Mouse (Mus musculus): ENCODE results near the gene Fhit. TPM values are rescaled to one million over a fixed set of nuclear protein-coding genes. Genes with fewer than 3 reads are reported as not detected.
"Not testable (repeated sequence)": the region's sequence is repeated elsewhere in the genome, so short reads cannot be mapped to it uniquely, and the experiment has no call there.

Gene Fhit
- polyA plus RNA-seq, 1 experiment, result not detected

DNA sequence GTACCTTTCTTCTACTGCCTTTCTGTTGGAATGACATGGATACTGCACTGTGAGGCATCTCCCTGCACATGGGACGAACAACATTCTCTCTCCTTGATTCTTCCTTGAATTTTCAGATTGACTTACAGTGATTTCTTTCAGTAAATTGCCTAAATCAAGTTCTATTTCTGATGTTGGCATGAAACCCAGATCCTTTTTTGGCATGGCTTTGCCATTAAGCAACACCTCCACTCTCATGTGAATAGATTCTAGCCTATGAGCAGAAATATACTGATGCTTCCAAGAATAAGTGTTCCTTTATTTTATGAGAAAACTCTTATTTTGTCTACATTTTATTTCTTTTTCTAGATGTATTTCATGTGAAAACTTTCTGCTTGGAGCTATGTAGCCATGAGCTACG lies 383.1 kb downstream of the Fhit start:
- Histone ChIP-seq H3K27me3 (ENCODE audit: control insufficient read depth) (no peaks in the 10 kb centered on the region), H3K4me1 (ENCODE audit: control insufficient read depth) (no peaks in the 10 kb centered on the region), H3K9me3 (ENCODE audit: control insufficient read depth, low read length) (no peaks in the 10 kb centered on the region), H3K4me3 (replicated peaks) (no peak overlapping the region), H3K36me3 (ENCODE audit: control insufficient read depth) (no peaks in the 10 kb centered on the region)
- TF ChIP-seq GATA1 (IDR thresholded peaks at IDR 0.05; ENCODE audit: low read length) (no peak), TAL1 (IDR thresholded peaks at IDR 0.05; ENCODE audit: low read length) (no peak)

- not testable (repeated sequence) for H3K27me3 ChIP-seq (ENCODE audit: control insufficient read depth); H3K4me1 ChIP-seq (ENCODE audit: control insufficient read depth); H3K4me3 ChIP-seq (replicated peaks); H3K9me3 ChIP-seq (ENCODE audit: control insufficient read depth, low read length); H3K36me3 ChIP-seq (ENCODE audit: control insufficient read depth)
Measured at GRCm38 (mm10) chr14:10754883-10755282, 407.0 kb downstream of the Fhit start.

GRCm38 (mm10) chr14:10738076-10738475 lies 423.8 kb downstream of the Fhit start:
- Histone ChIP-seq H3K4me1 (ENCODE audit: control insufficient read depth) (no peaks in the 10 kb centered on the region), H3K27me3 (ENCODE audit: control insufficient read depth) (no peaks in the 10 kb centered on the region), H3K4me3 (replicated peaks) (no peak overlapping the region), H3K36me3 (ENCODE audit: control insufficient read depth) (no peaks in the 10 kb centered on the region), H3K9me3 (ENCODE audit: control insufficient read depth, low read length) (no peaks in the 10 kb centered on the region)
- TF ChIP-seq GATA1 (IDR thresholded peaks at IDR 0.05; ENCODE audit: low read length) (no peak), TAL1 (IDR thresholded peaks at IDR 0.05; ENCODE audit: low read length) (no peak)

DNA sequence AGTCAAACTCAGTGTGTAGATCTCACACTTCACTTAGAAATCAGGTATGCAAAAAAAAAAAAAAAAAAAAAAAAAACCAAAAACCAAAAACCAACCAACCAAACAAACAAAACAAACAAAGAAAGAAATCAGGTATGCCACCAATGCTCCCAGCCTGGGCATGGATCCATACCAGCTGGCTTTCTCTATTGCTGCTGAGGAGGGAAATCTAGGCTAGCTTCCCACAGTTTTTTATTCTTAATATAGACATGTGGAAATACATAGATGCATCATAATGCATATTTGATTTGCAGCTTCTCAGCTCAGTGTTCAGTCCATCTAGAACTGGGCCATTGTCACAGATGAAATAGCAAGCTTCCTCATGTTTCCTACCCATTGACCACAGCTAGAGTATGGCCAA lies 439.3 kb downstream of the Fhit start:
- no peak for TF ChIP-seq GATA1 (IDR thresholded peaks at IDR 0.05; ENCODE audit: low read length)
- no peak for TF ChIP-seq TAL1 (IDR thresholded peaks at IDR 0.05; ENCODE audit: low read length)
- H3K4me3 ChIP-seq (replicated peaks), result no peak overlapping the region
- H3K4me1 ChIP-seq (ENCODE audit: control insufficient read depth), result no peaks in the 10 kb centered on the region
- H3K9me3 ChIP-seq (ENCODE audit: control insufficient read depth, low read length), result no peaks in the 10 kb centered on the region
- no peaks in the 10 kb centered on the region for H3K27me3 ChIP-seq (ENCODE audit: control insufficient read depth)
- no peaks in the 10 kb centered on the region for H3K36me3 ChIP-seq (ENCODE audit: control insufficient read depth)

GRCm38 (mm10) chr14:10712916-10713315 lies 448.9 kb downstream of the Fhit start:
- H3K4me1 ChIP-seq (ENCODE audit: control insufficient read depth), result no peaks in the 10 kb centered on the region
- no peaks in the 10 kb centered on the region for H3K27me3 ChIP-seq (ENCODE audit: control insufficient read depth)
- peaks cover 2% of the 10 kb centered on the region; the same call in 1 of the 2 replicates for H3K9me3 ChIP-seq (ENCODE audit: control insufficient read depth, low read length)
- no peak overlapping the region for H3K4me3 ChIP-seq (replicated peaks)
- no peak for TF ChIP-seq TAL1 (IDR thresholded peaks at IDR 0.05; ENCODE audit: low read length)
- no peak for TF ChIP-seq GATA1 (IDR thresholded peaks at IDR 0.05; ENCODE audit: low read length)
- no peaks in the 10 kb centered on the region for H3K36me3 ChIP-seq (ENCODE audit: control insufficient read depth)

GRCm38 (mm10) chr14:10712522-10712881 lies 449.3 kb downstream of the Fhit start:
- Histone ChIP-seq H3K36me3 (ENCODE audit: control insufficient read depth) (no peaks in the 10 kb centered on the region), H3K4me1 (ENCODE audit: control insufficient read depth) (no peaks in the 10 kb centered on the region), H3K27me3 (ENCODE audit: control insufficient read depth) (no peaks in the 10 kb centered on the region), H3K9me3 (ENCODE audit: control insufficient read depth, low read length) (peaks cover 2% of the 10 kb centered on the region; the same call in 1 of the 2 replicates), H3K4me3 (replicated peaks) (no peak overlapping the region)
- TF ChIP-seq GATA1 (IDR thresholded peaks at IDR 0.05; ENCODE audit: low read length) (no peak), TAL1 (IDR thresholded peaks at IDR 0.05; ENCODE audit: low read length) (no peak)

DNA sequence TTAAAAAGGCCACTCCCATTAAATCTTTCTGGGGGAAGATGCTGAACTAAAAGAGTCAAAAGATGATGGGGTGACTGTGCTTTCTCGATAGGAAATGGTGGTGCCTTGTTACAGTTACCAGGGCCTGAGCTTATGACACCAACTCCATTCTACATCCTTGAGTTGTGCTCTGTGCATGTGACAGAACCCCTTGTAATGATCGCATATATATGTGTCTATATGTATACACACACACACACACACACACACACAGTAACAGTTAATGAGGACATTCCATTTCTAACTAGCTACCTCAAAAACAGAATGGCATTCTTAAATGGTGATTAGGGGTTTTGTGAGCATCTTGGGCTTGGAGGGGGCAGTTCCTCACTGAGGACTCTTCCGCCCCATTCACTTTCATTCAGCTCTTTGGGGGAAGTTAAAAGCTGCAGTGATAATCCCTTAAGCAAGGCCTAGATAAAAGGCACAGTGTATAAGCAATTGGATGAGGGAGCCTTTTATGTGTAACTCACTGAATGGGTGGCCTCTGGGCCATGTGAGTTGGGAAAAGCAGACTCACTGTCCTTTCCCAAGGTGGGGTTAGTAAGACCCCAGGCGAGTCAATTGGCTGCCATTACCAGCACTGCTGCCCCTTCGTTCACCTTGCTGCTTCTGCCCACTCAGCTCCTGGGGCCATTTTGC lies 449.9 kb downstream of the Fhit start:
- Histone ChIP-seq H3K4me1 (ENCODE audit: control insufficient read depth) (no peaks in the 10 kb centered on the region), H3K9me3 (ENCODE audit: control insufficient read depth, low read length) (peaks cover 2% of the 10 kb centered on the region; the same call in 1 of the 2 replicates), H3K4me3 (replicated peaks) (no peak overlapping the region), H3K36me3 (ENCODE audit: control insufficient read depth) (no peaks in the 10 kb centered on the region), H3K27me3 (ENCODE audit: control insufficient read depth) (no peaks in the 10 kb centered on the region)
- no peak for TF ChIP-seq TAL1 (IDR thresholded peaks at IDR 0.05; ENCODE audit: low read length)
- no peak for TF ChIP-seq GATA1 (IDR thresholded peaks at IDR 0.05; ENCODE audit: low read length)

DNA sequence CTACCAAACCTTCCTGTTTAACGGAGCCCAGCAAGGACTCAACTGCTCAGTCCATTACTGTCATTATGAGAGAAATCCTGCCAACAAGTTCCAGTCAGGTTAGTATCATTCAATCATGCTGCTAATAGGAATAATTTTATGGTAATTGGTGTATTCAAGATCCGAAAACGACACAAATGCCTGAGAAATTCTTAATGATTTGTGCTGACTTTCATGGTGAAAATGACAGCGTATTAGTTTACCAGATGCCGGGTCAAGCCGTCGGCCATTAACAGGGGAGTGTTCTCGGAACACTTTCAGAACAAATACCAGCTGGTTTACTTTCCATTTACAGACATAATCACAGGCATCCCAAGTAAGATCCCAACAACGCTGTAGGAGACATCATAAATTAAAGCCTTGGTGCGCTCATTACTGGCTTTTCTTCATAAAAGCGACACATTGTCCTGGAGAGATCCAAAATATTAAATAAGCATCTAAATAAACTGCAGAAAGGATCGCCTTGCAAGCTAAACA lies 451.0 kb downstream of the Fhit start:
- H3K4me3 ChIP-seq (replicated peaks), result no peak overlapping the region
- TF ChIP-seq GATA1 (IDR thresholded peaks at IDR 0.05; ENCODE audit: low read length) (no peak), TAL1 (IDR thresholded peaks at IDR 0.05; ENCODE audit: low read length) (no peak)

DNA sequence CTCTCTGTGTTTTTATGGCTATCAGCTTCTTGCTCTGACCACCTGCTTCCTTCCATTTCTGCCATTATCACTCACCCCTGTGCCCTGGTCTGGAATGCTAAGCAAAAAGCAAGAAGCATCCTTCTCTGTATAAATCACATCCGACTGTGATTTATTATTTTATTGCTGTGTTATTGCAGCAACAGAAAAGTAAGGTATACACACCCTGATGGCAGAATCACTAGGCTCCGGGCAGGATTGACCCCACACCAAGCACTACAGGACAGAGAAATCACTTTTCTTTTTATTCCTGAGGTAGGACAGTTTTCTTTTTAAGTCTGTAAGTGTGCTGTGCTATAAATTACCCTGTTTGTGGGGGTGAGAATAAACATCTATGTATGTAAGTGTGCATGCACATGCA lies 460.1 kb downstream of the Fhit start:
- Histone ChIP-seq H3K27me3 (ENCODE audit: control insufficient read depth) (no peaks in the 10 kb centered on the region), H3K9me3 (ENCODE audit: control insufficient read depth, low read length) (no peaks in the 10 kb centered on the region), H3K4me3 (replicated peaks) (no peak overlapping the region), H3K4me1 (ENCODE audit: control insufficient read depth) (no peaks in the 10 kb centered on the region), H3K36me3 (ENCODE audit: control insufficient read depth) (no peaks in the 10 kb centered on the region)
- TF ChIP-seq TAL1 (IDR thresholded peaks at IDR 0.05; ENCODE audit: low read length) (no peak), GATA1 (IDR thresholded peaks at IDR 0.05; ENCODE audit: low read length) (no peak)

More for the DNA sequence above, 451.0 kb downstream of the Fhit start:
- no peaks in the 10 kb centered on the region for H3K36me3 ChIP-seq (ENCODE audit: control insufficient read depth)
- no peaks in the 10 kb centered on the region for H3K4me1 ChIP-seq (ENCODE audit: control insufficient read depth)
- H3K9me3 ChIP-seq (ENCODE audit: control insufficient read depth, low read length), result peaks cover 2% of the 10 kb centered on the region; the same call in 1 of the 2 replicates
- H3K27me3 ChIP-seq (ENCODE audit: control insufficient read depth), result no peaks in the 10 kb centered on the region

DNA sequence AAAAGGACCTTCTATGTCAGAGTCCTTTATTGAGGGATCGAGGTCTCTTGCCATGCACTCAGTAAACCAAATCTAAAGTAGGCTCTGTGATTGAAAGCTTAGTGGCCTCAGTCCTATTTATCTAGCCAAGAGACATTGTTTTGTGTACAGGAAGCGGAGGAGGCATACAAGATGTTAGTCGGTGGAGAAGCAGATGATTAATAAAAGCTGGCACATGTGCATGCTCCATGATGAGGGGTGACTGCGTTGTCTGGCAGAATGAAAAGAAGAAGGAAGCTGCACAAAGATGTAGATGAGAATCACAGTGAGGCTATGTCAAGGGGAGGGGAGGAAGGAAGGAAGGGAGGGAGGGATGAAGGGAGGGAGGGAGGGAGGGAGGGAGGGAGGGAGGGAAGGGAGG lies 481.8 kb downstream of the Fhit start:
- Histone ChIP-seq H3K9me3 (ENCODE audit: control insufficient read depth, low read length) (no peaks in the 10 kb centered on the region), H3K4me1 (ENCODE audit: control insufficient read depth) (no peaks in the 10 kb centered on the region)
- no peak for TF ChIP-seq TAL1 (IDR thresholded peaks at IDR 0.05; ENCODE audit: low read length)
- TF ChIP-seq GATA1 (IDR thresholded peaks at IDR 0.05; ENCODE audit: low read length), result no peak

More for the DNA sequence above, 481.8 kb downstream of the Fhit start:
- no peaks in the 10 kb centered on the region for H3K36me3 ChIP-seq (ENCODE audit: control insufficient read depth)
- H3K4me3 ChIP-seq (replicated peaks), result no peak overlapping the region
- no peaks in the 10 kb centered on the region for H3K27me3 ChIP-seq (ENCODE audit: control insufficient read depth)

Data from erythroblast, embryonic 14.5 days (primary cell).